Mouse (Mus musculus) heart, postnatal 0 days (tissue): ENCODE measurements at regions not wholly inside any gene's neighbourhood (a gene's known extent, or its start where the extent isn't known, plus 50 kb on each side); places are given as distances from the start of the nearest gene placed in this dataset.

ENCODE experiments used
- CTCF ChIP-seq: IDR thresholded peaks from 2 replicates; pipeline ENCODE4 v1.5.1; 2016; ENCODE audit warnings: antibody characterized with exemption, control low read depth, low read depth
- EP300 ChIP-seq: IDR thresholded peaks from 2 replicates; pipeline ENCODE4 v1.6.1; 2016; ENCODE audit warnings: antibody characterized with exemption, low read depth

- no peak for TF ChIP-seq CTCF
- TF ChIP-seq EP300 = no peak
Measured at GRCm38 (mm10) chr3:139890186-139890585, 684.7 kb downstream of the Stpg2 start.
